Mouse (Mus musculus): Measurements from ENCODE around the gene Npas2.

The Npas2 gene

GRCm38 (mm10) chr1:39192997-39193861, at the start of gene Npas2:
Npas2 (plus strand) TSS chr1:39193731.
- no peak for DNase-seq (ENCODE audit: low spot score)

GRCm38 (mm10) chr1:39156778-39157177, 36.8 kb upstream of the Npas2 start:
- DNase-seq (ENCODE audit: low spot score) = no peak

- DNase-seq (ENCODE audit: low spot score) = peak; percentile 28
Observed at GRCm38 (mm10) chr1:39160167-39160566, 33.4 kb upstream of the Npas2 start.

GRCm38 (mm10) chr1:39163077-39163476, 30.5 kb upstream of the Npas2 start:
- no peak for DNase-seq (ENCODE audit: low spot score)

DNA sequence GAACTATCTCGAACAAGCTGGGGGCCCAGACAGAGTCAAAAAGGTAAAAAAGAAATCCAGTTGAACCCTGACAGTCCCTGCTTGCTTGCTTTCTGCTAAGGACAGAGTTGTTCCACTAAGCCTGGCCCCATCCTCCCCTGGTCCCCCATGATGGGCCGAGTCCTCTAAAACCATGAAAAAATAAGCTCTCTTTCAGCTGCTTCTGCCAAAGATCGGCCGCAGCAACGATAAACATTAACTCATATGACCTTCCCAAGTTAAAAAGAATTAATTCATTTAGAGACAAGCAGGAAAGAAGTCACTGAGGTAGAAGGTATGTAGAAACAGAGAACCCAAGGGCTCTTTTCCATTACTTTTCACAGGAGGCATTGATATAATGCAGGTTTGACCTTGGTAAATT, 16.8 kb upstream of the Npas2 start:
- DNase-seq (ENCODE audit: low spot score) = no peak

DNA sequence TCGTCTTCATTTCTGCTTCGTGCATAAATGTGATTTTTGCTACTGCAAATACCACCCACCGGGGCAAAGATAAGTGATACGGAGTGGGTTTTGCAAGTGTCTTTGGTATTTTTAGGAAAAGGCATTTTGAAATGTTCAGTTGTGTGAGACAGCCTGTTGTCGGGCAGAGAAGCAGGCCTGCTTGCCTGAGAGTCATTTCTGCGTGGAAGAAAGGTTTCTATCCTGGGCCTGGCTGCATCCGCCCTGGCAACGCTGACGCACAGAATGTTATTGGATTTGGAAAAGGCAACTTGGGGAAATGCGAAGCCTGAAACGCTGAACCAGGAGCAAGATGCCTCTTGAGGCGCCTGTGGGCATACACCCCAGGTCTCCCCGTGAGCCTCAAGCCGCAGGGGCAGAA, 16.3 kb upstream of the Npas2 start:
- DNase-seq (ENCODE audit: low spot score) = peak; percentile 67

DNA sequence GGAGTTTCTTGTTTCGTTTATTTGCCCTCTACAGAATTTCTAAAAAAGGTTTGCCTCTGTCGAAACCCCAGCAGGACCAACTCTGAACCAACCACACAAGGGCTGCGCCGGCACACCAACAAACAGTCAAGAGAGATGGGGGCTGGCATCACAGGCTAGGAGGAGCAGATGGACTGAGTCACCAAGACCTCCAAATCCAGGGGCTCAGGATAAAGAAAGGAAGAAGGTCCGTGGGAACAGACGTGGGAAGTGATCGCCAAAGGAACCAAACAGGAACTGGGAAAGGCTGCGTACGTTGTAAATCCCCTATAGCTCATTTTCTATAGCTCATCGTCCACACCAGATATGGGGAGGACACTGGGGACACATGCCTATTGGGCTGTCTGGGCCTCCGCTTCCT, 13.7 kb upstream of the Npas2 start:
- no peak for DNase-seq (ENCODE audit: low spot score)

GRCm38 (mm10) chr1:39180517-39180916, 13.0 kb upstream of the Npas2 start:
- DNase-seq (ENCODE audit: low spot score) = no peak

DNA sequence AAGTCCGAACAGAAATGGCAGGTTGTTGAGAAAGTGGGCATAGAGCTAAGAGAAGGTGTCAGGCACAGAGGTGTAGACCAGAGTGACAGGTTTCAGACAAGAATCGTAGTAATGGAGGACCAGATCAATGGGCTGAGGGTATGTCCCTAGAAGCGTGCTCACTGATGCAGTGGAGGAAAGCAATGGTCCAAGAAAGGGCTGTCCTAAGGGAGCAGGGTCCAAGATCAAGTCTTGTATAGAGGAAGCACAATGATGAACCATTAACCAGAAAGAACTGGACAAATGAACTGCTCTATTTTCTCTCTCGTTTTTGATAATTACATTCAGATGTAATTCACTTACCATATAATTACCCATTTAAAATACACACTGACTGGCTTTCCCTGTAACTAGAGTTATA, 11.6 kb upstream of the Npas2 start:
- DNase-seq (ENCODE audit: low spot score) = no peak

- DNase-seq (ENCODE audit: low spot score) = no peak
Observed at GRCm38 (mm10) chr1:39185833-39186232, 7.7 kb upstream of the Npas2 start.

GRCm38 (mm10) chr1:39186711-39187437, 6.7 kb upstream of the Npas2 start:
- DNase-seq (ENCODE audit: low spot score) = no peak

DNA sequence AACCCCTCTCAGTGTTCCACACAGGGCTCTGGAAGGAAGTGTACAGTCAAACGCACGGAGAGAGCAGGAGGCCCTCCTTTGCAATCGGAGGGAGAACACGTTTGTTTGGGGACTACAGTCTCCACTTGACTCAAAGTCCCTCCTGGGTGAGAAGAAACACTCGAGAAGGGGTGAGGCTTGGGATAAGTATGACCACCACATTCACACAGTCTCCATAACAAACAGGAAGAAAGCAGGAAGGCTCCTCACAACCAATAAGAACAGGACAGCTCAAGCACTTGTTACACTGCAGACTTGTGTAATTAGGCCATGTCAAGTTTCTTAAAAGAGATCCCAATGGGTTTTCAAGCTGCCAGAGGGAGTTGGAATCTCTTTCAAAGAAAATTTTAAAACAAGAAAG, 2.4 kb upstream of the Npas2 start:
- no peak for DNase-seq (ENCODE audit: low spot score)

DNA sequence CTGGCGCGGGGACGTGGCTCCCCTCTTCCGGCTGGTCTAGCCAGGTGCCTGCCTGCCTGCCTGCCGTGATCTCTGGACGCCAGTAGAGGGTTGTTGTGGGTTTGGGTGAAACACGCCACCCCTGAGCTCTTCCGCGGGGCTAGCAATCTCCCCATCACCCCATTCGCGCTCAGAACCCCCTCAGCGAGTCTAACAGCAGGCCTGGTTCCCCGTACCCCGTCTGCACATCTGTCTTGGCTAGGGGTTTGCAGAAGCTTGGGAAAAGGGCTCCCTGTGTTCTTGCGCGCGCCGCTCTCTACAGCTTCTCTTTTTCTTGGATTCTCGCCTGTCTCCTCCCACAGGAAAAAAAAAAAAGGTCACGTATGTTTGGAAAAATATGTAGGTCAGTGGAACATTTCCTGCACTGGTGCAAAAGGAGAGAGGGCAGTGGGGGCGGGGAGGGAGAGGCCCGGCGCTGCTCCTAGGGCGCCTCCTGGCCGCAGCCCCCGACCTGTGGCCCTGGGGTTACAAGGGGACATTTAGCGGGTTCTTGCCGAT, 1.0 kb upstream of the Npas2 start:
- no peak for DNase-seq (ENCODE audit: low spot score)

- no peak for DNase-seq (ENCODE audit: low spot score)
Observed at GRCm38 (mm10) chr1:39193862-39194675, 538 bp downstream of the Npas2 start.

DNA sequence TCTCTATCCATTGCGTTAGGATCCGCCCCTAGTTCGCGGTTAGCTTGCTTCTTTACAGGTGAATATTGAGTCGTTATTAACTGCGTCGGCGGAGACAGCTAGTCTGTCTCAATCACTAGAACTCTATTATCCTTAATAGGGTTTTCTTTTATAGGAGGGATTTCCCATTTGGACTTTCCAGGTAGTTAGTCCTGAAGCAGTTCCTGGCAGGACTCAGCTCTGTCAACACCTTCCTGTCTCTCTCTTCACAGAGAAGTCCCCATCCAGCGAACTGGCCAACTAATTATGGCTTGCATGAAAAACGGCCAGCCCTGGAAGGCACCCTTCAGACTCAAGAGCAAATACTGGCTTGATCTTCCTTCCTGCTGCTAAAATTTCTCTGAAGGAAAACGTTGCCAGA, 1.4 kb downstream of the Npas2 start:
- DNase-seq (ENCODE audit: low spot score) = no peak

- no peak for DNase-seq (ENCODE audit: low spot score)
Observed at GRCm38 (mm10) chr1:39196126-39196525, 2.6 kb downstream of the Npas2 start.

GRCm38 (mm10) chr1:39196676-39197375, 3.3 kb downstream of the Npas2 start:
- DNase-seq (ENCODE audit: low spot score) = no peak

DNA sequence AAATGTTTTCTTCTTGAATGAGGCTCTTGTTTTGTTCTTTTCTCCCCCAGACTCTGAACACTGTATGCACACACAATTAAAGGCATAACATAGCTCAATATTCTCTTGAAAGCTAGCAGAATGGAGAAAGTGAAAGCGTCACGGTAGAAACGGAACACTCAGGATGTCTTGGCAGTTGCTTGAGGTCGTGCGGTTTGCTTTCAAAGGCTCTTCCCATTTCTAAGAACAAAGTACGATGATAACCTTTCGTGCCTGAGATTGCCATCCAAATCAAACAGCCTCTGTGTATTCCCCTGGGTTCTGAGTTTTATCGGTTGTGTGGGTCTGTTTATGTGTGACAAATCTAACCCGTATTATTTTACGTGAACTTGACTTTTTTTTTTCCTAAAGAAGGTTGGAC, 11.5 kb downstream of the Npas2 start:
- DNase-seq (ENCODE audit: low spot score) = no peak

- no peak for DNase-seq (ENCODE audit: low spot score)
Observed at GRCm38 (mm10) chr1:39205697-39206096, 12.2 kb downstream of the Npas2 start.

GRCm38 (mm10) chr1:39206942-39207341, 13.4 kb downstream of the Npas2 start:
- no peak for DNase-seq (ENCODE audit: low spot score)

DNA sequence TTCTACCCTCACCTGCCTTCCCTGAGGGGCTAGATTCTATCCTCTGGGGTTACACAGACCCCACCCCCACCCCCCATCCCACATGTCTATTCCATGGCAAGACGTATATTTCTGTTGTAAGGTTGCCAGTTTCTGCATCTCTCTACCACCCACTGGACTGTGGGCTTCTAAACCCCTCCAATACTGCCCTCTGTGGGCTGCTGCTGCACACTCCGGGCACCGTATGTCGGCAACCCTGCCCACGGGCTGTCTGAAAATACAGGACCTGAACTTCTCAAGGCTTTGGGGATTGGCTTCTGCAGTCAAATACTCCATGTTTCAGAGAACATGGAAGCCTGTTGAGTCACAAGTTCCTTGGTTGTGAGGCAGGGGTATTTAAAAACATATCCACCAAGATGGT, 17.4 kb downstream of the Npas2 start:
- no peak for DNase-seq (ENCODE audit: low spot score)

DNA sequence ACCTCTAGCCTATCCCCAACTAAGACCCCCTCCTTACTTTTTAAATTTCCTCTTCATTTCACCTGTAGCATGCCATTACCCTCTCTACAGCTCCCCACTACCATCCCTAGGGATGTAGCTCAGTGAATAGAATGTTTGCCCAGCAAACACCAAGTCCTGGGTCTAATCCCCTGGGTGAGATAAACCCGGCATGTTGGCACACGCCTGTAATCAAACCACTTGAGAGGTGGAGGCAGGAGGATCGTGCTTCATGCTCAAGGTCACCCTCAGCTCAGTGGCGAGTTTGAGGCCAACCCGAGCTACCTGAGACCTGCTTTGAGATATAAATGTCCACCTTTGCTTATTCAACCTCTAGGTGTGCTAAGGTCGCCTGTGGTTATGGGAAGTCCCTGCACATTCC, 19.5 kb downstream of the Npas2 start:
- no peak for DNase-seq (ENCODE audit: low spot score)
